Mouse (Mus musculus) urinary bladder, postnatal 25 days (tissue): ENCODE measurements at regions not wholly inside any gene's neighbourhood (a gene's known extent, or its start where the extent isn't known, plus 50 kb on each side); places are given as distances from the start of the nearest gene placed in this dataset.
"Not testable (repeated sequence)": the region's sequence is repeated elsewhere in the genome, so short reads cannot be mapped to it uniquely, and the experiment has no call there.

Experiments
- DNase-seq: peaks from one replicate; pipeline ENCODE4 v3.0.0; 2022; ENCODE audit warnings: low spot score

DNA sequence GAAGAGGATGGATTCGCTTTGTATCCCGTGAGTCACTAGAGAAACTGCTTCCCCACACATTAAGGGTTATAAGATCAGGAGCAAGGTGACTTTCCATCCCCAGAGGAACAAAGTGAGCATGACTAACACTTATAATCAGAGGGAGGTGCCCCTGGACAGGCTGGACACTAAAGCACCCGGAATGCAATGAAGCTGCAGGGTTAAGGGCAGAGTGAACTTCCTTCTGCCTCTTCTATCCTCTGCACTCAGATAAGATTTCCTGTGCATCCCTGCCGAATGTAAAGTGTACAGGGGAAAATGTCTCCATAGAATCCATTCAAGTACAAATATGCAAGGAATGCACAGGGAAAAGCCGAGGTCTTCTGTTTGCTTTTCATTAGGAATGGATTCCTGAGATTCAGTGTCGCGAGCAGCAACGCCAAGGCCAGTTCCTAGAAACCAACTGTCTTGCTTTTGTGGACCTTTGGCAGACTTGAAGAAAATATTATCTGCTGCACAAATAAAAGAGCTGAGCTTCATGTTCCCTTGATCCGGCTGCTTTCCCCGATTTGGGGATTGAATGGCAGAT lies 58.5 kb upstream of the Fbxl7 start:
- no peak for DNase-seq

GRCm38 (mm10) chr15:26958980-26959379 lies 63.6 kb upstream of the Fbxl7 start:
- DNase-seq, result no peak

- DNase-seq, result no peak
Measured at GRCm38 (mm10) chr15:26968392-26969025, 73.1 kb upstream of the Fbxl7 start.

- no peak for DNase-seq
Measured at GRCm38 (mm10) chr15:26970770-26971169, 75.4 kb upstream of the Fbxl7 start.

GRCm38 (mm10) chr15:26993054-26993453 lies 97.7 kb upstream of the Fbxl7 start:
- DNase-seq, result no peak

DNA sequence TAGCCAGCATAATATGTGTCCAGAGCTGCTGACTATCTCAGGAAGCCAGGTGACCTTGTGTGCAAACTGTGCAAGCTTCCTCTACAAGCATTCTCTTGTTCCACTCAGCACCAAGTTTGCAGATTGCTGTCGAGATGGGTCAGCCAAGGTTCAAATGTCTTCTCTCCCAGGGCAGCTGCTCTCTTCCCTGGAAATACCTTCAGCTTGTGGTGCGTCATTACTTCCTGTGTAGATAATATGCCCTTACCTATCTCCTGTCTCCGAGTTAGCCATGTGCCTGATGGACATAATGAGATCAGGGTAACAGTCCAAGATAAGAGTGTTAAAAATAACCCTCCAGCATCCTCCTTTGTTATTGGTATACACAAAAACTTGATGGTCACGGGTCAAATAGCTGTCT lies 113.7 kb upstream of the Fbxl7 start:
- DNase-seq, result no peak

DNA sequence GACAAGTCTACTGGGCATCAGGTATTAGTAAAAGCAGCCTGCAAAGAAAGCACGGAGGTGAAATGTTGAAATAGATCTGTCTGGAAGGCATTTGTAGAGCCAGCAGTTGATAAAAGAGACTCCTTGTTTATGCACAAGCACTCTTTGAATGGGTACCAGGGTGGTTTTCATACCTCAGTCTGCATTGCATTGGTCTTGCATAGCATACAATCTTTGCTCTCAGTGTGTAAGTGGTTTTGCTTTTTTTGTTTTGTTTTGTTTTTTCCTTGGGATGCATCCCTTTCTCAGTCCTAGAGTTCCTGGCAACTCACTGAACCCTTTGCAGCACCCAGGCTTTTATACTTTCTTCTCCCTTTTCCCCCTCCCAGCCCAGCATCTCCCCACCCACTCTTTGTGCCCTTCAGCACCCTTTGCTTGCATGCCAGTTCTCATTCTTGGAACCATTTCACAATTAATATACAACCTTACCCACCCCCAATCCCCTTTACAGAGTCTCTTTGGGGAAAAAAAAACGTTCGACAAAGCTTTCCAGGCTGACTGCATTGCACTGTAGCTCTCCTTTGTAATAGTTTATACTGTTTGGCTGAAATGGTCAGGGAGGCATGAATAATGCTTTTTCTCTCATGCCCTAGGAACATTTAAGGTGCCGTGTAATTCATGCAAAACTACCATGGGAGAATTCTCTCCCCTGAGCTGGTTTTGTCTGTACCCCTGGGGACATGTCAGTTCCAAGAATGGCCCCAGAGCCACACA lies 118.7 kb upstream of the Fbxl7 start:
- no peak for DNase-seq

GRCm38 (mm10) chr15:27014659-27014974 lies 119.2 kb upstream of the Fbxl7 start:
- no peak for DNase-seq

DNA sequence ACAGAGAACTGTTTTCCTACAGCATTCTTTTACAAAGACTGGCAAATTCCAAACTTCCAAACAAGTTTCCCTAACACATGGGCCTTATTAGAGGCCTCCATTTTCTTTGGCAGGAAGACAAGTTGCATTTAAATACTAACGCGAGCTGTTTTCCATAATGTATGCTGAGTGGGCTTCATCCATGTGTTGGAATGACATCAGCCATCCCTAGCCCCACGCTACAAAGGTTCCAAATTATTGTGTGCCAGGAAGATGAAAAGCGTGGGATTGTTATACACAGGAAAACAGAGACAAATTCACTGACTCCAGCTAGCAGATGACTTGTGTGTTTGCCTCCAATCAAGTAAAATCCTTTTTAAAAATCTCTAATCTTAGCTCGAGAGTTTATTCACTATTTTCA lies 125.1 kb upstream of the Fbxl7 start:
- no peak for DNase-seq

DNA sequence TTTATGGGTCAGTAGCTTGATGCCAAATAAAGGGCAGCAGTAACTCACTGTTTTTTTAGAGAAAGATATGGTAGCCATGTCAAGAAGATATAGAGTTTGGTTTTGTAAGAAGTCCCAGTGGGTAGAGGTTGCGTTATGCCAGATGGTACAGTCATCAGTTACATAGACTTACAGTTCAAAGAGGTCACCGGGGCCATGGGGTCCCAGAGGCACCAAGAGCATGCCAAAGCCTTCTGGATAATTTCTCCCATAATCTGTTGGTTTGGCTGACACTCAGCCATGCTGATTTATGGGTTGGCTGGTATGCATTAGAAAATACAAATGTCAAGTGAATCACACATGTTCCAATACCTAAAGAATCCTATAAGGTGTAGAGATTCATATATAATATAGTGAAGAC lies 137.9 kb upstream of the Fbxl7 start:
- DNase-seq, result no peak

- DNase-seq, result no peak
Measured at GRCm38 (mm10) chr15:27043788-27044187, 148.4 kb upstream of the Fbxl7 start.

- DNase-seq, result no peak
Measured at GRCm38 (mm10) chr15:27050673-27051072, 155.3 kb upstream of the Fbxl7 start.

- DNase-seq, result no peak
Measured at GRCm38 (mm10) chr15:27063456-27063855, 168.1 kb upstream of the Fbxl7 start.

DNA sequence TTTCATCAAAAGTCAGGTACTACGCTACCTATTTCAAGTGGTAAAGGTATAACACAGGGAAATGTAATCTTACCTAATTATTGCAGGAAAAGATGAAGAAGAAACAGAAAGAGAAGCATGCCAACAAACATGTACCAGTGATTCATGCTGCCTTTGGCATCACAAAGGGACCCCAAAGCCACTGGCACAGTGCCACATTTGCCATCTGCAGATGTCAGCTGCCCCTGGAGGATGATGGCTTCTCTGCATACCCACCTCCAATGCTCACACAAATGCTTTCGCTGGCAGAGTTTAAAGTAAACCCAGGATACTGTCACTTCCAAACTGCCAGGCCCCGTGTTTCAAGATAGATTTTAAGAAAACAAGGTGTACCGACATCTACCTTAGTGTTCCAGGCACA lies 168.6 kb upstream of the Fbxl7 start:
- no peak for DNase-seq

- DNase-seq, result no peak
Measured at GRCm38 (mm10) chr15:27067691-27068090, 172.3 kb upstream of the Fbxl7 start.

- DNase-seq, result no peak
Measured at GRCm38 (mm10) chr15:27077926-27078325, 182.5 kb upstream of the Fbxl7 start.

GRCm38 (mm10) chr15:27082826-27083225 lies 187.4 kb upstream of the Fbxl7 start:
- no peak for DNase-seq

- DNase-seq, result no peak
Measured at GRCm38 (mm10) chr15:27083596-27083995, 188.2 kb upstream of the Fbxl7 start.

GRCm38 (mm10) chr15:27089155-27089554 lies 193.8 kb upstream of the Fbxl7 start:
- DNase-seq, result no peak

GRCm38 (mm10) chr15:27094102-27094501 lies 198.7 kb upstream of the Fbxl7 start:
- DNase-seq, result no peak

DNA sequence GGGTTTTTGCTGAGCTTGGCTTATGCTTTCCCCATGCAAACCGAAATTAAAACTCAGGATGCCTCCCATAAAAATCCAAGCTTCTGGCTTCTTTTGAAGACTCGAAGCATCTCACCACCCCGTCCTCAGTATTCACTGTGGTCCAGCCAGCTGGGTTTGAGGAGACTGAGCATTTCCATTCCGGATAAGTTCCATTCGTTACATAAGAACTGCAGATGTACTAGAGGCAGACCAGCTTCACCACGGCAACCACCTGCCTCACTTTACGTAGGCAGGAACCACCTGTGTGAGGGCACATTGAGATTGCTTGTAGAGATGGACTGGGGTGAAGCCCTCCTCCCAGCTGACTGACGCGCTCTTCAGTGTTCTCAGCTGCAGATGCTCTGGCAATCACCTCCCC lies 199.9 kb upstream of the Fbxl7 start:
- DNase-seq, result no peak

GRCm38 (mm10) chr15:27101610-27102009 lies 206.2 kb upstream of the Fbxl7 start:
- not testable (repeated sequence) for DNase-seq

DNA sequence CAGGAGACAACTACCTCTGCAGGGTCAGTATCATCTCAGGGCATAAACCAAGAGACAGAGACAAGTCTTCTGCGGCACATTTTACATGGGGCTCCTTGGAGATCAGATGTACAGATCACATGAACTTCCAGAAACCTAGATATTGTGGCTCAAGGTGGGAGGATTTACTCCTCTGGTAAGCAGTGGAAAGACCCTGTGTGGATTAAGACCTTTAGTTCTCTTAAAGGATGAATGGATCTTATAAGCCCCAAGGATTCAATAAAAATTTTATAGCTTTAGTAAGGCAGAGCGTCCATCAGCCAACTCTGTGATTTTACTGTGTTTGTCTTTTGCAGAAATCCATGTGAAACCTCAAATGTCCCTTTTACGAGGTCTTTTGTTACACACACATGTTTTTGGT lies 213.8 kb upstream of the Fbxl7 start:
- no peak for DNase-seq

GRCm38 (mm10) chr15:27129697-27130096 lies 234.3 kb upstream of the Fbxl7 start:
- no peak for DNase-seq
